Comparison of ENCODE assay signal across 15 mouse cellular contexts in the genomic region with DNA sequence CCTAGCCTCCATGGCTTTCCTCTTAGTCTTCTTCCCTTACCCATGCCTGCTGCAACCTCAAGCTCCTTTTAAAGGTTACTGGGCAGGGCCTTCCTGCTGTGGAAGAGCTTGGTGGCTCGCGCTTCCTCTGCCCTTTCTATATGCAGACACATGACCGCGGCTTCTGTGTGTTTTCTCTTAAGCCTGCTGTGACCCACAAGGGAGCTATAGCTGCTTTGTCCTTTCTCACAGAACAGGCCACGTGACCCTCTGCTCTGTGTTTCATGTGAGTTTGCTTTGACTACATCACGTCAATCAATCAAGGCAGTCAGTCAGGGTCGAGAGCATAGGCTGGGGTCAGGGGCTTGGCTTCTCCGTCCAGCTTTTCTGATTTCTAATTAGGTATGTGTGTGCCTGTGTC. TPM values are rescaled to one million over a fixed set of nuclear protein-coding genes. Genes with fewer than 3 reads are reported as not detected.
DNase-seq lines count a peak whose midpoint lies in the region; ATAC-seq and TF ChIP-seq lines count a peak whose summit lies in the region.
"Had no signal": no experiment of that assay in that cellular context is flagged by ENCODE, and none has a peak within 500 bp of the region (broad histone marks: within the 10 kb centered on the region; RNA-seq: fewer than 3 reads in every experiment).

No protein-coding gene starts in this region.

- H3K36me3 ChIP-seq in hindbrain, embryonic 11.5 days (ENCODE audit: control insufficient read depth, insufficient read depth, low read length), result no peaks in the 10 kb centered on the region
- no peaks in the 10 kb centered on the region for H3K36me3 ChIP-seq in hindbrain, postnatal 0 days (ENCODE audit: insufficient read depth, low read length)
- peaks cover 9% of the 10 kb centered on the region for H3K36me3 ChIP-seq in C2C12 (ENCODE audit: control insufficient read depth, insufficient read depth)
- H3K36me3 ChIP-seq in liver, embryonic 16.5 days (ENCODE audit: control insufficient read depth, insufficient read depth), result no peaks in the 10 kb centered on the region
- H3K36me3 ChIP-seq: limb, embryonic 15.5 days had no signal

- peak; percentile 40 for DNase-seq in hindbrain, embryonic 11.5 days (ENCODE audit: low spot score)
- DNase-seq in hindbrain, postnatal 0 days (ENCODE audit: low spot score), result no peak
- no peak for DNase-seq in kidney, postnatal 25 days
- DNase-seq in testis, postnatal 10 days (ENCODE audit: low spot score), result no peak
- DNase-seq in thymus, postnatal 25 days, result no peak
- DNase-seq: adrenal gland, adult 2 months; cerebellum, postnatal 10 days; heart, adult 11 months; thymus, postnatal 4 days had no signal

- H3K4me1 ChIP-seq in hindbrain, embryonic 11.5 days (replicated peaks; ENCODE audit: control insufficient read depth, insufficient read depth, low read length), result no peaks in the 10 kb centered on the region
- no peaks in the 10 kb centered on the region for H3K4me1 ChIP-seq in hindbrain, postnatal 0 days (ENCODE audit: insufficient read depth, low read length)
- H3K4me1 ChIP-seq in liver, embryonic 16.5 days (ENCODE audit: control insufficient read depth, low read depth, low read length), result no peaks in the 10 kb centered on the region; the same call in none of the 2 replicates

- H3K27me3 ChIP-seq in hindbrain, embryonic 11.5 days (ENCODE audit: control insufficient read depth, insufficient read depth, low read length), result no peaks in the 10 kb centered on the region
- no peaks in the 10 kb centered on the region for H3K27me3 ChIP-seq in hindbrain, postnatal 0 days (ENCODE audit: insufficient read depth, low read length)
- no peaks in the 10 kb centered on the region for H3K27me3 ChIP-seq in C2C12 (ENCODE audit: control insufficient read depth, insufficient read depth, insufficient read length)
- no peaks in the 10 kb centered on the region for H3K27me3 ChIP-seq in liver, embryonic 16.5 days (ENCODE audit: control insufficient read depth, insufficient read depth, low read depth, low read length)
- H3K27me3 ChIP-seq: limb, embryonic 15.5 days had no signal

- peak; percentile 49; the same call in 1 of the 2 replicates for ATAC-seq in hindbrain, embryonic 11.5 days (ENCODE audit: low FRiP score)
- no peak for ATAC-seq in hindbrain, postnatal 0 days
- peak; percentile 65 for ATAC-seq in common myeloid progenitor, adult 5-6 weeks (replicated peaks; ENCODE audit: low read depth, poor library complexity, severe bottlenecking)
- ATAC-seq in liver, embryonic 16.5 days (ENCODE audit: low read depth), result peak; percentile 30; the same call in 1 of the 2 replicates
- ATAC-seq: intestine, postnatal 0 days had no signal

- H3K9me3 ChIP-seq in hindbrain, embryonic 11.5 days (ENCODE audit: control insufficient read depth, low read length), result no peaks in the 10 kb centered on the region
- H3K9me3 ChIP-seq in hindbrain, postnatal 0 days (ENCODE audit: low read length), result no peaks in the 10 kb centered on the region
- H3K9me3 ChIP-seq in liver, embryonic 16.5 days (replicated peaks; ENCODE audit: control insufficient read depth, low read length), result no peaks in the 10 kb centered on the region
- H3K9me3 ChIP-seq: limb, embryonic 15.5 days had no signal

- TF ChIP-seq CTCF in hindbrain, postnatal 0 days (IDR thresholded peaks at IDR 0.05; ENCODE audit: low read depth), result no peak
- TF ChIP-seq CTCF in C2C12 (IDR thresholded peaks at IDR 0.05; ENCODE audit: control insufficient read depth, insufficient read depth, insufficient read length), result no peak

- H3K4me3 ChIP-seq in hindbrain, embryonic 11.5 days (ENCODE audit: low read depth, low read length), result no peak overlapping the region
- H3K4me3 ChIP-seq in hindbrain, postnatal 0 days (ENCODE audit: low read length), result no peak overlapping the region
- no peak overlapping the region for H3K4me3 ChIP-seq in C2C12 (ENCODE audit: insufficient read depth, poor library complexity, severe bottlenecking)
- H3K4me3 ChIP-seq in liver, embryonic 16.5 days (ENCODE audit: low read depth, low read length), result no peak overlapping the region
- H3K4me3 ChIP-seq: left cerebral cortex, adult 2 months; limb, embryonic 15.5 days had no signal

- peaks cover 3% of the 10 kb centered on the region for H3K79me2 ChIP-seq in C2C12 (ENCODE audit: control insufficient read depth, insufficient read depth)

- H3K9ac ChIP-seq in hindbrain, embryonic 11.5 days (ENCODE audit: low read depth, low read length), result no peak overlapping the region
- no peak overlapping the region for H3K9ac ChIP-seq in hindbrain, postnatal 0 days (replicated peaks; ENCODE audit: low read length)
- no peak overlapping the region for H3K9ac ChIP-seq in liver, embryonic 16.5 days (ENCODE audit: low read depth, low read length)
- H3K9ac ChIP-seq: limb, embryonic 15.5 days had no signal

- H3K79me3 ChIP-seq in C2C12 (ENCODE audit: low read depth), result no peaks in the 10 kb centered on the region

- H3ac ChIP-seq in C2C12 (ENCODE audit: control insufficient read depth, insufficient read length, low read depth), result no peak overlapping the region

- no peak overlapping the region for H3K27ac ChIP-seq in hindbrain, embryonic 11.5 days (ENCODE audit: low read depth, low read length)
- no peak overlapping the region for H3K27ac ChIP-seq in hindbrain, postnatal 0 days
- H3K27ac ChIP-seq in liver, embryonic 16.5 days (ENCODE audit: low read length), result no peak overlapping the region
- H3K27ac ChIP-seq: left cerebral cortex, adult 2 months; limb, embryonic 15.5 days had no signal

- 18% methylated on average over 8 of the region's 8 CpGs for WGBS in hindbrain, embryonic 11.5 days
- WGBS in hindbrain, postnatal 0 days, result 21% methylated on average over 8 of the region's 8 CpGs
- WGBS in liver, embryonic 16.5 days (ENCODE audit: insufficient replicate concordance), result 30% methylated on average over 8 of the region's 8 CpGs

- no peak overlapping the region for H3K4me2 ChIP-seq in hindbrain, embryonic 11.5 days (replicated peaks; ENCODE audit: low read depth, low read length)
- H3K4me2 ChIP-seq in hindbrain, postnatal 0 days (ENCODE audit: low read depth, low read length), result no peak overlapping the region
- H3K4me2 ChIP-seq in liver, embryonic 16.5 days (ENCODE audit: low read depth, low read length), result no peak overlapping the region
- H3K4me2 ChIP-seq: limb, embryonic 15.5 days had no signal

TF ChIP-seq in C2C12, 6 proteins besides CTCF, POLR2A, EP300 and RAD21:
- TF ChIP-seq USF1 (IDR thresholded peaks at IDR 0.05; ENCODE audit: low read depth), result peak; percentile 9
- TF ChIP-seq MYOG (IDR thresholded peaks at IDR 0.05; ENCODE audit: control insufficient read depth, extremely low read depth, insufficient read length), result no peak
- no peak for TF ChIP-seq CEBPB (IDR thresholded peaks at IDR 0.05; ENCODE audit: low read depth)
- no peak for TF ChIP-seq MYOD1 (IDR thresholded peaks at IDR 0.05; ENCODE audit: control insufficient read depth, insufficient read length, low read depth)
- no peak for TF ChIP-seq MAX (IDR thresholded peaks at IDR 0.05)
- TF ChIP-seq FOSL1 (IDR thresholded peaks at IDR 0.05; ENCODE audit: insufficient read depth, low read length, poor library complexity, severe bottlenecking), result no peak

RNA-seq across cellular contexts. Expression of gene Dusp5, which starts 18.7 kb away (rescaled TPM):
- 2.3 and 2.7 TPM in 2 replicates for polyA plus RNA-seq in hindbrain, embryonic 11.5 days (2014; fragmentation: Nextera tagmentation; extraction: Ambion mirVana)
- 20.3 and 26.0 TPM in 2 replicates for total RNA-seq in hindbrain, postnatal 0 days (2014; rRNA removed)
- polyA plus RNA-seq in hindbrain, postnatal 0 days (2015; fragmentation: Nextera tagmentation; extraction: Ambion mirVana), result 9.8 and 12.7 TPM in 2 replicates
- polyA plus RNA-seq in C2C12 (2012; fragmentation: generic; extraction: Trizol), result 22.5 TPM
- total RNA-seq in common myeloid progenitor, adult 5-6 weeks (2017), result 16.6 and 19.8 TPM in 2 replicates
- polyA plus RNA-seq in liver, embryonic 16.5 days (2015; fragmentation: Nextera tagmentation; extraction: Ambion mirVana), result 1.9 and 2.3 TPM in 2 replicates

RNA-seq across cellular contexts. Expression of gene Nutf2-ps1, which starts 41.3 kb away (rescaled TPM):
- 484 and 510 TPM in 2 replicates for polyA plus RNA-seq in hindbrain, embryonic 11.5 days (2014; fragmentation: Nextera tagmentation; extraction: Ambion mirVana)
- 106 and 109 TPM in 2 replicates for total RNA-seq in hindbrain, postnatal 0 days (2014; rRNA removed)
- polyA plus RNA-seq in hindbrain, postnatal 0 days (2015; fragmentation: Nextera tagmentation; extraction: Ambion mirVana), result 177 and 225 TPM in 2 replicates
- 17.0 TPM for polyA plus RNA-seq in C2C12 (2012; fragmentation: generic; extraction: Trizol)
- 193 and 221 TPM in 2 replicates for total RNA-seq in common myeloid progenitor, adult 5-6 weeks (2017)
- polyA plus RNA-seq in liver, embryonic 16.5 days (2015; fragmentation: Nextera tagmentation; extraction: Ambion mirVana), result 130 and 147 TPM in 2 replicates

RNA-seq across cellular contexts. Expression of gene Smc3, which starts 52.6 kb away (rescaled TPM):
- polyA plus RNA-seq in hindbrain, embryonic 11.5 days (2014; fragmentation: Nextera tagmentation; extraction: Ambion mirVana), result 91.1 and 95.3 TPM in 2 replicates
- total RNA-seq in hindbrain, postnatal 0 days (2014; rRNA removed), result 15.3 and 18.1 TPM in 2 replicates
- polyA plus RNA-seq in hindbrain, postnatal 0 days (2015; fragmentation: Nextera tagmentation; extraction: Ambion mirVana), result 44.1 and 49.1 TPM in 2 replicates
- polyA plus RNA-seq in C2C12 (2012; fragmentation: generic; extraction: Trizol), result 10.1 TPM
- total RNA-seq in common myeloid progenitor, adult 5-6 weeks (2017), result 188 and 212 TPM in 2 replicates
- polyA plus RNA-seq in liver, embryonic 16.5 days (2015; fragmentation: Nextera tagmentation; extraction: Ambion mirVana), result 27.4 and 30.2 TPM in 2 replicates
